Mouse (Mus musculus): ENCODE measurements around the gene 2310022A10Rik.
"Not testable (repeated sequence)": the region's sequence is repeated elsewhere in the genome, so short reads cannot be mapped to it uniquely, and the experiment has no call there.

Gene 2310022A10Rik

DNA sequence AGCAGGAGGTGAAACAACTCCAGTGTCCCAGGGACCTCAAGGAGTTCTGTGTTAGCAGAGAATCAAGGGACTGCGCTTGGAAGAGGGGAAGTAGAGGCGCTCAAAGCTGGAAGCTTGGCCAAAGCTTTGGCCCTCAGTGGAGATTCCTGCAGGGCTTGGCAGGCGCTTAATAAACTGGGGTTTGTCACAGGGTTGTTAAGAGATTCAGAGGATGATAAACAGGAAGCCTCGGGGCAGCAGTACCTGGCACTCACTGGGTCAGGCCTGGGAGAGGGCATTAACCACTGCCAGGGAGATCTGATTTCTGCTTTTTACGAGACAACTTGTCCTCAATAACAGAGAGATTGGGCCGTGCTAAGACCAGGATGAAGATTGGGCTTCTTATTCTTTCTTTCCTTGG, 68.0 kb downstream of the 2310022A10Rik start:
- no peak for DNase-seq

DNA sequence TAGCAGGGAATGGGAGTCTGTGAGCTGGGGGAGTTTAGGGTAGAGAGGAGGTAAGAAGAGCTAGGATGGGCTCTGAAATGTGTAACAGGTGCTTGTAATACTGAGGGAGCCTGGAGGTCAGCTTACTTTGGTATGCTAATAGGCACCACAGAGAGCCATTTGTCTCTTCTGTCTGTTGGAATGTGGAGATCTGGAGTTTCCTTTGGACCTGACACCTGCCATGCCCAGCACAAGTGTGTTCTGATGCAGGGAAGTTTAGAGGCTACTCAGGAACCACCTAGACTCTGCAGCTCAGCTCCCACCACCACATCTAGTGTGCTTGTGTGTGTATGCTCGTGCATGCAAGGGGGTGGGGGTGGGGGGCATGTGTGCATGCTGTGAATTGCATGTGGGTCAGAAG, 69.2 kb downstream of the 2310022A10Rik start:
- DNase-seq: no peak

DNA sequence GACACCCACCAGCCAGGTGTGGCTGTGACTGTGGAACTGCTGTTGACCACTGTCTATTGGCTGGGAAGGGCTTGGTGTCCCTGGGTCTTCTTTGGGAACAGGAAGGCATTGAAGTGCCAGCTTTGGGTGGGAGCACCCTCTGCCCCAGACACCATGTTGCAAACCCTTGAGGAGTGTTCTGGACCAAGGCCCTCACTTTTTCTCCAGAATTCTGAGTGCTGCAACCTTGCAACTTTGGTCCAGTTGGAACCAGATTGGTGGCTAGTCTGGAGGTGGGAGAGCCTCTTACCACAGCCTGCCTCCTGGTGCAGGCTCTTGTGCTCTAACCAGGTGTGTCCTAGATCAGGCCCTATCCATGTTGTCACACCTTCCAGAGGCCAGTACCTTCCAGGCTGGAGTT, 71.9 kb downstream of the 2310022A10Rik start:
- no peak for DNase-seq

DNA sequence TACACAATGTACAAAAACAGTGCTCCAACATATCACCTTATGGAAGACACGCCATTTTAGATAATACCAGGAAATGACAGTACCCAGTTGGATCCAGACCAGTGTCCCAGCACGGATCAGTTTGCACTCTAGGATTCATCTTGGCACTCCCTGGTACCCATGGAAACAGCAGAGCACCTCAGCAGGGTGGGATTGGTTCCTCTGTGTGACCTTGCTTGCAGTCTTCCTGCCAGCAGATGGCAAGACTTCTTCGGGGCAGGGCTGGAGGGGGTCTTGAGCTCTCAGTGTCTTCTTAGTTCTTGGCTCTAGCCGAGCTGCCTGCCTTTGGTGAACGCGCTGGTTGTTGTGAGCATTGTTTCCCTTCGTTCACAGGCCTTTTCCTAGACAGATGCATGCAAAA, 74.7 kb downstream of the 2310022A10Rik start:
- no peak for DNase-seq

DNA sequence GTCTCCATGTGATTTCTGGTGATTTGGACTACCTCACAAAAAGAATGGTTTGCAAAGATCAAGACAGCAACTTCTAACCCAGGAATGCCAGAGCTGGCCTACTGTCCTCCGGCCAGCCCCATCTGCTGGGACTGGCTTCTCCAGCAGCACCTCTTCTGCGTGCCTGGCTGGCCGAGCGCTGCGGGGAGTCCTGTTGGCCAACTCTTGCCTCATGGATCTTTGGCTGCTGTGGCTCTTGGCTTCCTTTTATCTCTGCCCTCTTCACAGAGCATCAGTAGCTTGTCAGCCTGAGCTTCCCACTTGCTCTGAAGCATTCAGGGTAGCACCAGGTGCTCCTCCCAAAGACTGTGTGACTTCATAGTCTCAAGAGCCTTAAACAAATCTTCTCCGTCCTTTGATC, 75.2 kb downstream of the 2310022A10Rik start:
- DNase-seq: no peak

DNA sequence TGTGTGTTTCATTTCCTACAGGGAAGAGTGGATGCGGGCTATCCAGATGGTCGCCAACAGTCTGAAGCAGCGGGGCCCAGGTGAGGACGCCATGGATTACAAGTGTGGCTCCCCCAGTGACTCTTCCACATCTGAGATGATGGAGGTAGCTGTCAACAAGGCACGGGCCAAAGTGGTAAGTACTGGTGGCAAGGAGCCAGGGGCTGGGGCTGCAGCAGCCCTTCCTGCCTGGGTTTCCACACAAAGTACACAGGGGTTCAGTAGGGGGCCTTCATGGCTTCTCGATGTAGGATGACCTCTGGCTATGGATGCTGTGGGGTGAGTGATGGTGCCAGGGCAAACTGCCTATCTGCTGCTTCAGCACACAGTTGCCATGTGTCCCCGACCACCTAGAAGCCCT, 75.8 kb downstream of the 2310022A10Rik start:
- not testable (repeated sequence) for DNase-seq

DNA sequence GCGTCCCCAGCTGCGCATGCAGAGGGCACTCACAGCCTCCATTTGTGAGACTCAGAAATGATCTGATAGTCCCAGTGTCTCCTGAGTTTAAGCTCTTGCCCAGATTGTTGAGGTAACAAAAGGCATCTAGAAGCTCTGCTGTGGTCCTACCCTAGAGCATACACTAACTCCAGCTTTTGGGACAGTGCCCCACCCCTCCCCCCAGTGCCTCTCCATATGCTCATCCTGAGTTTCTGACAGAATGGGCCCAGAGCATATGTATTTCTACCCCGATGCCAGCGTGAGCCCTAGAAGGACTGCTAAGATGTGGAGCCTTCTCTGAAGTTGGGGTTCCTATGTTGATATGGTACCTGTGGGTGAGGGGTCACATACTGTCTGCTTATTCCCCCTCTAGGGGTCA, 78.4 kb downstream of the 2310022A10Rik start:
- no peak for DNase-seq
